Mouse (Mus musculus) WW6 (cell line): ENCODE data around the gene Plxna1.

Source experiments
- DNase-seq: peaks from one replicate; pipeline ENCODE4 v3.0.0-alpha.2; 2013; ENCODE audit warnings: low read depth, low spot score

Plxna1 gene

GRCm38 (mm10) chr6:89285116-89285515 lies 77.3 kb downstream of the Plxna1 start:
- no peak for DNase-seq

DNA sequence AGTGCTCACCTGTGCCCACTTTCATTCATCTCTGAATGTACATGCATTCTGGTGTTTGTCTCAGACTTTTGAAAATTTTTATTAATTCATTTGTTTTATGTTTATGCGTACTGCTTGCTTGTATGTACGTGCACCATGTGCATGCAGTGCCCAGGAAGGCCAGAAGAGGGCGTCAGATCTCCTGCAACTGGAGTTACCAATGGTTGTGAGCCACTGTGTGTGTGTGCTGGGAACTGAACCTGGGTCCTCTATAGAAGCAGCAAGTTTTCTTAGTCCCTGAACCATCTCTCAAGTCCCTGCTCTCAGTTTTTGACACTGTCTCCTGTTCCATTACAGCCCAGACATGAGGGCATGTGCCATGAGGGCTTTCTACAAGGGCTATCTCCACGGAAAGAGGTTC lies 79.3 kb downstream of the Plxna1 start:
- no peak for DNase-seq

DNA sequence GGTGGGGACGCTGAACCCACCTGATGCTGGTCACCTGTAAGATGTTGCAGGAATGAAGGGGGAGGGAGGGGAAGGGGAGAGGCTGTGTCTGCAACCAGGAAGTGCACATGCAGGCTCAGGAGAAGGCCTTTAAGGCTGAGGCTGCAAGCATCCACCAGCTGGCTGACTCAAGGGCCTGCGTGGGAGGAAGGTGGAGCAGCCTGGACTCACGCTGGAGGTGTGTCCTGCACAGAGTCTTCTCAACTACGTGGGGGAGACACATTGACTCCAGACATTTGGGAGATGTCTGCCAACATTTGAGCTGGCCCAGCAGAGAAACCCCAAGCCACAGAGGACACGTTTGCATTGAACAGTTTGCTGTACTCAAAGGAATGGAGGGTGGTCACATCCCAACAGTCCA lies 79.8 kb downstream of the Plxna1 start:
- DNase-seq, result no peak

- no peak for DNase-seq
Measured at GRCm38 (mm10) chr6:89281492-89282332, 80.7 kb downstream of the Plxna1 start.

GRCm38 (mm10) chr6:89280555-89280954 lies 81.9 kb downstream of the Plxna1 start:
- no peak for DNase-seq

GRCm38 (mm10) chr6:89271731-89272475 lies 90.5 kb downstream of the Plxna1 start:
- no peak for DNase-seq

GRCm38 (mm10) chr6:89267181-89267580 lies 95.2 kb downstream of the Plxna1 start:
- DNase-seq, result no peak
